Mouse (Mus musculus) frontal cortex, postnatal 25 days (tissue): ENCODE data around the gene Cyp1a1.
A peak's percentile ranks its signal among the peaks of the same experiment; 100 is the strongest.

Experiments
- DNase-seq, 2 experiments: peaks; one replicate each; pipeline ENCODE4 v3.0.0; 2022; ENCODE audit warnings: low spot score in 2 of 2

Cyp1a1 gene

DNA sequence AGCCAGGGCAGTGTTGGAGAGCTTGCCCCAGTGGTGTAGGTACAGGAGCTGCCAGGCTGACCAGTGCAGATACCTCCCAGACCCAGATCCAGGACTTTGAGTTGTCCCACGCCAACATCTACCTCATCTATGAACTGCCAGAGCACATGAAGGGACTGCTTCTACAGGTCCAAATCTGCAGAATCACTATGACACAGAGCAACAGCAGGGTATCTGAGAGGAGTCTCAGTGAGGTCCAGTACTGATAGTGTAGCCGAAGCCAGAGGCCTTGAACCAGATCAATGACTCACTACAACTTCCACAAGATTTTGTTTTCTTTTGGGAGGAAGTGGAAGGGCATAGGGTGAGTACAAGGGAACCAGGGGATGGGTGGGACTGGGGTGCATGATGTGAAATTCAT is at the start of gene Cyp1a1:
Gene Cyp1a1 (plus strand): TSS at position 178 of the 400 bp plus-strand sequence.
- no peak for DNase-seq

DNA sequence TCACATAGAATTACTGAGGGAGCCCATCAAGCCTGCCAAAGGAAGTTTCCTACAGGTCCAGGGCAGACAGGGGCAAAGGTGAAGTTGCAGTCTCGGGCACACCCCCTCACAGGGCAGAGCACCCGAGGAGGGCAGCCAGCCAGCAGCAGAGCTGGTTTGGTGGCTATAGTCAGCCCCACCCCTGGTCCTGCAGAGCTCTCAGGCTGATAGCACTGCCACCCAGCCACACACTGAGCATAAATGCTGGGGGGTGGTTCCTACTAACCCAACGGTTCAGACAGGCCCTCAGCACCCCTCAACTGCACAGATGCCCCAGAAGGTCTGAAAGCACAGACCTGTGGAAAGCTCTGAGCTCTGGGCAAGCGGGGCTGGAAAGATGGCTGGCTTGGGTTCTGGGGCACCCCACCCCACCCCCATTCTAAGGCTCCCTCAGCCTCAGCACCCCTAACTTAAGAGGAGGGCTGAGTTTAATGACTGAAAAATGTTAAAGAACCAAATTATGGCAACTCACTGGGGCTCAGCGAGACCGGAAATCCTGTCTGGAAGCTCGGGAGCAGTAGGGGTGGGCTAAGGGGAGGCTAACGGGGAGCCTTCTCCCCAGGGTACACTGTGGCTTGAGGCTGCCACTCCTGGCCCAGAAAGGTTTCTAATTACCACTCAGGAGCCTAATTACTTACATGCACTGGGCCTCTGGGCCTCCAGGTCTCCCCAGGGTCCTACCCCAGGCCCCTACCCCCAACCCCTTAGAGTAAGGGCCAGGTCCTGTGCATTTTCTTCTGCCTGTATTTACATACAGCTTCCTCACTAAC is 48.9 kb upstream of the Cyp1a1 start:
- no peak for DNase-seq

DNA sequence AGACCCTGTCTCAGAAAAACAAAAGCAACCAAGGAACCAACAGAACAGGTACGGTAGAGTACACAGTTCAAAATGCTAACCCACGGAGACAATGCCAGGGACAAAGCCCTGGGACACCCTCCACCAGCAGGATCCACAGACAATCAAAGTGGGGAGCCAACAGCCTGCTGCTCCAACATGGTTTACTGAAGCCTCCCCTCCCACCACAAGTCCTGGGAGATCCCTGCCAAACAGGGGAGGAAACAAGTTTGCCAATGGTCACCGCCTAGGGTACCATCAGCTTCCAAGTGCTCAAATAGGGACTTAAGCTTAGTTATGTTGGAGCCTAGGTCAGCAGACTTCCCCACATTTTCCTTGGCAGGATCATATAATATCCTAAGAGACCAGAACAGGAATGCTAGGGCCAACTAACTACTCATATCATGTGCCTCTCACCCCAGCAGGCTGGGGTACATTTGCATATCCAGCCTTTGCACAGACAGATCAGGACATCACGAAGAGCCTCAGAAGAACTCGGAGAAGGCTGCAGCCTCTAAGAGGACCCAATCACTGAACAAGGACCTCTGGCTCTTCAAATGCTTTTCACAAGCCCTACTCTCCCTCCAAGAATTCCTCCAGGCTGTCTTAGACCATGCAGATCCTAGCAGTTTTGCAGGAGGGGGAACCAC is 47.9 kb upstream of the Cyp1a1 start:
- no peak for DNase-seq

DNA sequence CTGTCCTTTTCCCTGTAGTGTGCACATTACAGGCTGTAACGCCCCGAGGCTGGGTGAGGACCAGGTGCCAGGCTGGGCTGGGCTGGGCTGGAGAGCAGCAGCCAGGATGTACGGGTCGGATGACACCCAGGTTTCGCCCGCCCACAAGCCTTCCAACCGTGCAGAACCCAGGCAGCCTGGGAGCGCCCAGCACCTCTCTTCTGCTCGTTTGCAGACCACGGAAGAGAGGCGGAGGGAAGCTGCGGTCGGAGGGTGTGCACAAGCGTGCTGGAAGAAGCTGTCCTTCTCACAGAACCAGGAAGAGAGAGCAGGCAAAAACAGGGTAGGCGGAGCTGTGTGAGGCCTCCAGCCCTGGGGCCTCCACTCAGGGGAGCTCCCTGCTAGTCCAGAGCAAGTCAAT is 47.3 kb upstream of the Cyp1a1 start:
- no peak for DNase-seq

DNA sequence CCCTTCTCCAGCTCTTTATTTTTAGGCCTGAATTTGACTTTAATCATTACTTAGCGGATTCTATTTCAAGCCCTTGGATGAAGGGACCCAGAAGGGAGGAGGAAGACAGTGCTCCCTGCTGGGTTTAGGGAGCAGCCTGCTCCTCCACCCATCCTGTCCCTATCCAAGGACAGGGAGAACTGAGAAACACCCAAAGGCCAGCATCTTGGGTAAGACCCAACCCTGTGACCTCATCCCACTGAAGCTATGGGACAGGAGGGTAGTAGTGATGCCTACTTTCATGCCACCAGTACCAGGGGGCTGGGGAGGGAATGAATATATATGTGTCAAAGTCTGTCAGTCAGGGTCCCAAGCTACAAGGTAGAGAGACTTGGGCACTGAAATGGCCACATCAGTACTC is 46.7 kb upstream of the Cyp1a1 start:
- no peak for DNase-seq

DNA sequence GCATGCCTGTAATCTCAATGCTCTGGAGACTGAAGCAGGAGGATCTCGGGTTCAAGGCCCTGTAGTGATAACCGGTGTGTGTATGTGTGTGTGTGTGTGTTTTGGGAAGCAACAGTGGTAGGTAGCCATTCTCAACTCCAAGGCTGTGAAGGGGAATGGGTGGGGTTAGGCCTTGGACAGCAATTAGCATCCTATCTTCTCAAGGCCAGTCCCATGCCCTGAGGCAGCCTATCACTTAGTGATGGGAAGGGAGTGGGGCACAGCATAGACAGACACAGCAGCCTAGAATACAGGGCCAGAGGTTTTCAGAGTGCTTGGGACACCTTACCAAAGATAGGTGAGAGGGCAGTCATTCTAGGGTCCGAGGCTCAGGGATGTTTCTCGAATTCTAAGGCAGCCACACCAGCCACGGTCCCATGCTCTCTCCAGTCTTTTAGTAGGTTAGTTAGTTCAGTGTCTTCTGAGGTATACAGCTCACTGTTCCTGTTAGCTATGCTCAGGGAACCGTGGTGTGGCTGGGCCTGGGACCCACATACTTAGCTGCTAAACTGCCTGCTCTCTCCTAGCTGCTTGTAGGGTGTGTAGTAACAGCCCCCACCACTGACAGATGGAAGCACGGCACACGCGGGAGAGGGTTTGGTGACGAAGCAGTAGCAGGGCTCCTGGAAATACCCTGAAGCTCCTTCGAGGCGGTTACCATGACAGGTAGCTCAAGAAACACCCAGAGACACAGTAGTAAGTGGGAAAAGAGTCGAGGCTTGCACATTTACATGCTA is 45.8 kb upstream of the Cyp1a1 start:
- no peak for DNase-seq

DNA sequence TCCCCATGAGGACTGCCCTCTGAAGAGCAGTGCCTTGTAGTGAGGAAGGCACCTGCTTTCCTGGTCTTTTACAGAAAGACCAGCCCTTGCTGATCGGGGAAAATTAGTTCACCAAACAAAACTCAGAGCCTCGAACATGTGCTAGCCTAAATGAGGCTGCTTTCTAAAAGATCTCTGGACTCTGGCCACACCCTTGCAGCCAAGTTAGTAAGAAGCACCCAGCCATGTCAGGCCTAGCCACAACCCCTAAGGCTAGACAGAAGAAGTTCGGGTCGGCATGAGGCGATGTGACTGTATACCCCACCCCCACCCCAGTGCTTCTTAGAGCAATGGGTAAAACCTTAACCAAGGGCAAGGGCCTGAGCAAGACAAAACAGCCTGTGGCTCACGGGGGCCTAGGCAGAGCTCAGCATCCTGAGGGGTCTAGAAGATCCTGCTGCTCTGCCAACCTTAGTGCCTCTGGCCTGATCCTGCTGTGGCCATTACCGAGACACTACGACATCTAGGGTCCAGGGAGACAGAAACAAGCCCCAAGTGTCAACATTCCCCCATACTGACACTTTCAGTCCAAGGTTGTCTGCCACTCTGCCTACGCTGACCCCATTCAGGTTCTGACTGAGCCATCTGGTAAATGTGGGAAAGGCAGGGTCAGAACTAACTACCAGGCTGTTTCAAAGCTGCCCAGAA is 44.4 kb upstream of the Cyp1a1 start:
- no peak for DNase-seq

DNA sequence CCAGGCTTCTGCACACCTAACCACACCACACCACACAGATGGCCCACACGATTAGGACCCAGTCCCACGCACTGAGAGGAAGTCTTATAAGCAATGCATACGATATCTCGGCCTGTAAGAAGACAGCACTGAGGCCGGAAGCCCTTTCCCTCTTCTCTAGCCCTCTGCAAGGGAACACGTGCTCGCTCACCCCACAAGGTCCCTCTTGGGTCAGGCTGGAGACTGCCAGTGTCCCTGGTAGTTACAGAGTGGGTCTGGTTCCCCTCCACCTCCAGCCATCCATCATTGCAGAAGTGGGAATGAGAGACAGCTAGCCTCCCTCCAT is 43.9 kb upstream of the Cyp1a1 start:
- DNase-seq: no peak

DNA sequence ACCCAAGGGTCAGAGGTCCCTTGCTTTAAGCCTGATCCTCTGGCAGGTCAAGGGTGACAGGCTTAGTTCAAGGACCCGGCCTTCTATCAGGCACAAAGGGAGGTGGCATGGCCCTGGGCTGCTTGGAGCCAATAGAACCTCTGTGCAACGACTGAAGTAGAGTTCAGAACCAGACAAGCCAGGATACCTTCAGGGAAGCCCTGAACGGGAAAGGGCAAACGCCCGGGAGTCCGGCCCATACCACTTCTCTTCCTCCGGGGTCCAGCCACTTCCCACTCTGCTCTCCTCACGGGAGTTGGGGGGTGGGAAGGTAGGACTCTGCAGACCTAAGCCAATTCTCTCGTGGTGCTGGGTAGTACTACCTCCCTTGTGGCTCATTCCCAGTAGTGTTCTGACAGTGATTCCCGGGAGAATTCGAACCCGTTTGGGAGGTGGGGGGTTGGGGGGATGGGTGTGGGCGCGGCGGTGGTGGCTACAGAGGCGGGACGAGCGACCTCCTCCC is 43.2 kb upstream of the Cyp1a1 start:
- DNase-seq: no peak

DNA sequence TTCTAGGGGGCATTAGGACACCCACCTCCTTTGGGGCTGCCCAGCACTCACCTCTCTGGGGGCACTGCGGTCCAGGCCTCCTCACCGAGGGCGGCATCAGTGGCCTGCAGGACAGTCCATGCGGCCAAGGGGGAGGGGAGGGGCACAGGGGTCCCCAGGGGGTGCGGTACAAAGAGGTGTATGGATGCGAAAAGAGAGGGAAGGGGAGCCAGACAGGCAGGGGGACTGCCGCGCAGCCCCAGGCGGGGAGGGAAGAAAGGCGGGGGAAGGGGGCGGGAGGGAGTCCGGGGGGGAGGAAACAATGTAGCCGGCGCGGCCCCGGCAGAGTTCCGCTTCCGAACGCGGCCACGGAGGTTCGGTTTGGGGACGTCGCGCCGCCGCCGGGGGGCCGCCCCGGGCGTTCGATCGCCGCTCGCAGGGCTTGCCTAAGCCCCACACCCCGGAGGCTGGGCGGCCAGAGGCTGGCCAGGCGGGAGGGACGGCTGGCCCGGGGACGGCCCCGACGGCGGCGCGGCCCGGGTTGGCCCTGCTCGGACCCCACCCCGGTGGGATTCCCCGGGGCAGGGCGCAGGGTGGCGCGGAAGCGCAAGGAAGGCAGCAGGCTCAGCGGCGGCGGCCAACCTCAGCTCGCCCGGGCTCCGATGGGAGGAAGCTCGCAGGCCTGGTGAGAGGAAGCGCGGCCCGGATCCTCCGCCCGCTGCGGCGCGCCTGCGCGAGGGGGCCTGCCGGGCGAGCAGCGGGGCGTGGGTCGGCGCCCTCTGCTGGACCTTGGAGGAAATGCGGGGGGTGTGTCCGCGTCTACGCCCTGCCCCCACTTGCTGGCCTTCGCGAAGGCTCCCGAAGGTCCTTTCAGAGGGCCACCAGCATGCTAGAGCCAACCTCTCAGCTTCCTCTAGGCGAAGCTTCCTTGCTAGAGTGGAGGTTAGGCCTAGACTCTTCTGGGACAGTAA is 42.5 kb upstream of the Cyp1a1 start:
- DNase-seq: peak; percentile 84 to 88

DNA sequence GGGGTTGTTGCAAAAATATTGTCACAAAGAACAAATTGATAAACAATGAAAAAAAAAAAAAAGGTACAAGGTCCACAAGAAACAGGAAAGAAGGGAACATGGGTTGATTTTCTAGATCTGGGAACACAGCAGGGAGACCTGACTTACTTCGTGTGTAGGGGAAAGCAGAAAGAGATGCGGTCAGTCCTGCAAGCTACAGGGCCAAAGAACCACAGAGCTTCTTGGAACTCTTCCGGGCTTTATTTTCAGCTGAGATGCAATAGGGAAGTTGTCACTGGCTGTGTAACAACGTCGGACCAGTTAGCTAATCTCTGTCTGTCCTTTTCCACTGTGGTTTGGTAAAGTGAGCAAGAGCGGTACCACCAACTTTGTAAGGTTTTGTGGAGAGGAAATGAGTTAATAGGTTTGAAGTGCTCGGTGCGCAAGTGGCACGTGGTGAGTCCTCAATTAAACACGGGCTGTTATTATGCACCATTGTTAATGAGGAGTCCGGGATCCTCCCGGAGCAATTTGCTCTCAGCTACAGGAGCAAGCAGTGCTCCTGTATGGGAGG is 41.1 kb upstream of the Cyp1a1 start:
- DNase-seq: no peak

DNA sequence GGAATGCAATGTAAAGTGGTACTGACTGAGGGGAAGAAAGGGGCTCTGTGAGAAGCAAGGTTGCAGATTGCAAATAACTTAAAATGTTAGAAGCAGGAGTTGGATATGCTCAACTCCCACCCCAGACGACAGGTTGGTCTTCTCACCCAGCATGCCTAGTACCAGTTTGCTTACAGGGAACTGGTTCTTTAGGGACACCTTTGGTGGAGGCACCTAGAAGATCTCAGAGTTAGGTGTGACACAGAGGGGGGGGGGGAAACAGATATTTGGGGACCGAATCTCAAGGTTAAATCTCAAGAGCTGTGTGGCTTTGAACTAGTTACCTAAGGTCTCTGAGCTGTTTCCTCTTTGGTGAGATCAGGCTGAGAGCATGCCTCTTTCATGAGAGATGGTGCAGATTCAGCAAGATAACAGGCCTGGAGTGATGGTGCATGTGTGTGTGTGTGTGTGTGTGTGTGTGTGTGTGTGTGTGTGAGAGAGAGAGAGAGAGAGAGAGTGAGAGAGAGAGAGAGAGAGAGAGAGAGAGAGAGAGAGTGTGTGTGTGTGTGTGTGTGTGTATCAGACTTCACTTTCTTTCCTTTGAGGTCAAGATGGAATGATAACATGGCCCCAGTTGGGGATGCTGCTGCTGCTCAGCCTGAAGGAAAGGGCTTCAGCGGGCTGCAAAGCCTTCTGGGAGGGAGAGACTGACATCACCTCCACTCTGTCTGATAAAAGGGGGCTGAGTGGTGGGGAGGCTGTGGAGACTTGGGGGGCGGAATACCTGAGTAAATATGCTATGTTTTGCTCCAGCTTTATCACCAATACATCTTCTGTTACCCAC is 40.2 kb upstream of the Cyp1a1 start:
- no peak for DNase-seq

DNA sequence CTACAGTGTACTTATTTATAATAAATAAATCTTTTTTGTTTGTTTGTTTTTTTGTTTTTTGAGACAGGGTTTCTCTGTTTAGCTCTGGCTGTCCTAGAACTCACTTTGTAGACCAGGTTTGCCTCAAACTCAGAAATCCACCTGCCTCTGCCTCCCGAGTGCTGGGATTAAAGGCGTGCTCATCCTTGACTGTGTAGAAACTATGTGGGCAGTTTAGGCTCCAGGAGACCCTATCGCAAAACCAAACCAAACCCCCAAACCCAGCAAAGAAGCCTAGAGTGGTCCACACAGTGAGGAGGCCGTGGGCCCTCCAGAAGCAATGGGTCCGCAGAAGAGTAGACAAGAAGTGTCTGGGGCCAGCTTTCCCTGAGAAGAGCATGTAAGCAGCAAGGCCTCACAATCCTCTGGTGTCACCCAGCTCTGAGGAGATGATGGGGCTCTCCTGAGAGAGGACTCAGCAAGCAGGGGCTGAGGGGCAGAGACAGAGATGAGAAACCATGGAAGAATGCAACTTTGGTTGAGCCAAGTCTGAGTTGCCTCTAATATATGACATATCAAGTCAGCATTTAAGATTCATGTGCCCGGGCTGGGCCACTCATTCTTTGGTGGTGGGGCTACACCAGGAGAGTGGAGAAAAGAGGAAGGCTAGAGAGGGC is 37.5 kb upstream of the Cyp1a1 start:
- DNase-seq: no peak

DNA sequence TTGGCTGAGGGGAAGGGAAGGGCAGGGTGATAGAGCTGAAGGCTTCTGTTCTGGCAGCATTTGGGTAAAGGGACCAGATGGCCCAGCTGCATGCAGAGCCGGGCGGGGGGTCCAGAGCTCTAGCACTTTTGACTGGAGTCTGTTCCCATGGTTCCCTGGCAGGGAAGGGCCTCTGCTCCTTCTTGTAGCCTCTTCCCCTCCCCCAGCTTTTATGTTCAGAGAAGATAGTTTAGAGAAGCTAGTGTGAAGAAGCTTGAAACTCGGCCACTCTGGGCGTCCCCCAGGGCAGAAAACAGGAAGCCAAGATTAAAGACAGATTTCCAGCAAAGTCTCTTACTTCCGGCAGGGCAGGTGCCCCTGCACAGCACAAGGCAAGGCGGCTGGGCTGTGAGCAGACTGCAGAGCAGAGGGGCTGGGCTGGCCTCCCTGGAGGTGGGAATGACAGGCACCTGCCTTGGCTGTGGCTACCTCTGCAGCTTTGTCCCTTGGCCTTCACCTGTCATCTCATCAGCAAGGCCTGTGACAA is 36.9 kb upstream of the Cyp1a1 start:
- DNase-seq: no peak

DNA sequence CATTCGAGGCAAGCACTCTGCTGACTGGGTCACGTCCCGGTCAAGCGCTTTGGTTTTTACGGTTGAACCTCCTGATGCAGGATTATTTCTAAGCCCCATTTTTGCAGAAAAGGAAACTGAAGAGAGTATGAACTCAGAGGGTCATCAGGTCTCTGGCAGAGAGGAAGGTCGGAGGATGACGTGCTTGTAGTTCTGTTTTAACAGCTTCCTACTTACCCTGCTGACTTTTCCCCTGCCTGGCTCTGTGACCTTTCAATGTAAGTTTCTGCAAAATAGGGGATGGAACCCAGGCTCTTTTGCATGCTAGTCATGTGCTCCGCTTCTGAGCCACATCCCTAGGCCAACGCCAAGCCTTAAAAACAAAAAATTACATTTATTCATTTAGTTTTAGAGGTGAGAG is 35.4 kb upstream of the Cyp1a1 start:
- no peak for DNase-seq

DNA sequence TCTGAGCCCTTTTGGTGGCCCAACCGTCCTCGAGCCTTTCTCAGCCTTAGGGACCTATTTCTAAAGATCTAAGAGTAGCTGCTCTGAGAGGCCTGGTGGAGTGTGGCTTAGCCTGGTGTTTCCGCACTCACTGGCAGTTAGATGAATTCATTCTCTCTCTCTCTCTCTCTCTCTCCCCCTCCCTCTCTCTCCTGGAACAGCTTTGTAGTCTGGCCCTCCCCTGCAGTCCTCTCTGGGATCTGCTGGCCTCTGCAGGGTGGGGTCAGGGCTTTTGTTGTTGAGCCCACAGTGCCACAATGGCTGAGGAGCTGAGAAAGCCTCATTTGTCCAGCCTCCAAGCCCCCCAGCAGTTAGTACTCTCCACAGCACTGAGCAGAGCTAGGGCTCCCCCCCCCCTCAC is 34.9 kb upstream of the Cyp1a1 start:
- DNase-seq: no peak

DNA sequence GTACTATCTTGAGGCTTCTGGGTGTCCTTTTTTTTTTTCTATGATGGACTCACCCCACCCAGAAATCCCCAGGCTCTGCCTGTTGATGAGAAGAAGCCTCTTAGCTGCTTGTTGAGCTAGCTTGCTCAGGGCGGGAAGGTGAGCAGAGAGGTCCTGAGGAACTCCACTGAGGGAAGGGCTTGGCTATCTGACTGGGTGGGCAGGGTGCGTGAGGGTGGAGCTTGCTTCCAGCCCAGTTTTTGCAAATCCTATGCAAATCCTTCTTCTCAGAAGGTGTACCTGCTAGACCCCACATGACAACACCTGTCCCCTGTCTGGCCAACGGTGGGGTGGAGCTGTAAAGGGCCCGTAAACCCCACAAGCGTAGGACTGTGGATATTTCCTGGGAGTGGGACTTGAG is 34.4 kb upstream of the Cyp1a1 start, which contains the start of gene Csk:
Gene Csk (minus strand): TSS at position 349 of the 400 bp plus-strand sequence.
- no peak for DNase-seq

DNA sequence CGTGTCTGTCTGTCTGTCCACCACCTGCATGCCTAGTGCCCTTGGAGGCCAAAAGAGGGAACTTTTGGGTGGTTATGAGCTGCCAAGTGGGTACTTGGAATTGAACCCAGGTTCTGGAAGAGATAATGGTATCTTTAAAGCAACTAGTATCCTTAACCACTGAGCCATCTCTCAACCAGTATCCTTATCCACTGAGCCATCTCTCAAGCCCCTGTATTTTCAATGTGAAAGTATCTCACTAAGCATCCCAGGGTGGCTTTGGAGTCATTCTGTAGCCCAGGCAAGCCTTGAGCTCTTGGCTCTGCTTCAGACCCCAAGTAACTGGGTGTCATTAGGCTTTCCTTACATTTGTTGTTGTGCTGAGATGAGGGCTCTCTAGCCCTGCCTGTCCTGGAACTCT is 32.8 kb upstream of the Cyp1a1 start:
- no peak for DNase-seq

DNA sequence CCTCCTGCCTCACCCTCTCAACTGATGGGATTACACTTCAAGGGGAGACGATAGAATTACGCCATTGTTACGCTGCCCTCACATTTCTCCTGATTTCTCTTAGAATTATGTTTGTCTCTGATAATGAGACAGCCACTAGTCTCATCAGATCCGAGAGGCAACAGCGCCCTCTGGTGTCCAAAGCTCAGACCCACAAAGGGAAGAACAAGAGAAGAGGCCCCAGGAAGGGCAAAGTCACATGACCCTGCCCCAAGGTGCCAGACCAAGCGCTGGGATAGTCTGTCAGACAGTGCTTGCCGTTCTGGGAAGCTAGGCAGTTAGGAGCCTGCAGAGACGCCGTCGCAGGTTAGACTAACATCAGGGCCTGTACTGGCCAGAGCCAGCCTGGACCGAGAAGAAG is 32.0 kb upstream of the Cyp1a1 start:
- DNase-seq: peak; percentile 93 to 96
